Mouse (Mus musculus) layer of hippocampus, adult 18-20 months (tissue): Measurements from ENCODE around the gene Olfr655. TPM values are rescaled to one million over a fixed set of nuclear protein-coding genes. Genes with fewer than 3 reads are reported as not detected.
A peak's percentile ranks its signal among the peaks of the same experiment; 100 is the strongest.

Experiments used
- DNase-seq, 2 experiments: peaks; one replicate each; pipeline ENCODE4 v3.0.0; 2022; ENCODE audit warnings: low spot score in 2 of 2
- long read RNA-seq: library from polyadenylated mRNA; stranded (forward); transcript quantifications from one replicate; pipeline ENCODE4 v2.0.0, GENCODE M21; 2021
- total RNA-seq, 2 experiments: library from RNA; stranded (reverse); gene quantifications; 2 replicates each; pipeline ENCODE4 v1.2.3; 2021

Olfr655 gene
- total RNA-seq = not detected
- long read RNA-seq = 0 reads

- no peak for DNase-seq
These were observed at the start of gene Olfr655 for GRCm38 (mm10) chr7:104601679-104602078. Gene Olfr655, minus strand, starts transcription at chr7:104601779.

GRCm38 (mm10) chr7:104646841-104647482 lies 45.4 kb upstream of the Olfr655 start, which contains the start of gene Olfr658:
Gene Olfr658, minus strand, starts transcription at chr7:104647305.
- DNase-seq = peak; percentile 2 to 3

GRCm38 (mm10) chr7:104624494-104624893 lies 22.9 kb upstream of the Olfr655 start, which contains the start of gene Olfr657:
Gene Olfr657, plus strand, starts transcription at chr7:104624794.
- no peak for DNase-seq

GRCm38 (mm10) chr7:104613655-104614054 lies 12.1 kb upstream of the Olfr655 start, which contains the start of gene Olfr656:
Gene Olfr656, plus strand, starts transcription at chr7:104613955.
- no peak for DNase-seq

GRCm38 (mm10) chr7:104604727-104605126 lies 3.1 kb upstream of the Olfr655 start:
- DNase-seq = no peak

- no peak for DNase-seq
These were observed 1.6 kb upstream of the Olfr655 start for GRCm38 (mm10) chr7:104603173-104603572.

- DNase-seq = no peak
These were observed 13.3 kb downstream of the Olfr655 start for GRCm38 (mm10) chr7:104588274-104588673.

GRCm38 (mm10) chr7:104586725-104587124 lies 14.9 kb downstream of the Olfr655 start, which contains the start of gene Olfr654:
Gene Olfr654, plus strand, starts transcription at chr7:104587025.
- DNase-seq = no peak

- DNase-seq = no peak
These were observed 20.1 kb downstream of the Olfr655 start for GRCm38 (mm10) chr7:104581429-104581828.

GRCm38 (mm10) chr7:104580846-104581245 lies 20.7 kb downstream of the Olfr655 start:
- DNase-seq = no peak

- no peak for DNase-seq
These were observed 24.6 kb downstream of the Olfr655 start, which contains the start of gene Olfr653 for GRCm38 (mm10) chr7:104577014-104577413. Gene Olfr653, plus strand, starts transcription at chr7:104577314.

- no peak for DNase-seq
These were observed 41.0 kb downstream of the Olfr655 start, which contains the start of gene Olfr652 for GRCm38 (mm10) chr7:104560601-104561000. Gene Olfr652, plus strand, starts transcription at chr7:104560901.

- DNase-seq = no peak
These were observed 48.9 kb downstream of the Olfr655 start for GRCm38 (mm10) chr7:104552700-104553099.

GRCm38 (mm10) chr7:104549833-104550232 lies 51.7 kb downstream of the Olfr655 start, which contains the start of gene Olfr651:
Gene Olfr651, plus strand, starts transcription at chr7:104550133.
- DNase-seq = no peak

Other genes with a start within 250 kb of the Olfr655 start
- gene Trim12c, start 248.4 kb downstream of the Olfr655 start, total RNA-seq = 1 to 10 TPM; 1.4 to 1.6 TPM
- not detected for gene Trim30b, start 231.9 kb downstream of the Olfr655 start, total RNA-seq
- gene Trim30c, start 200.9 kb downstream of the Olfr655 start, total RNA-seq = not detected
- gene Trim30a, start 136.6 kb downstream of the Olfr655 start, total RNA-seq = under 1 TPM; 0.84 to 0.92 TPM
- under 1 TPM; 0.81 to 0.97 TPM for gene Trim30d, start 93.9 kb downstream of the Olfr655 start, total RNA-seq
- gene Olfr651, start 51.6 kb downstream of the Olfr655 start, total RNA-seq = not detected
- gene Olfr652, start 40.9 kb downstream of the Olfr655 start, total RNA-seq = not detected
- gene Olfr653, start 24.5 kb downstream of the Olfr655 start, total RNA-seq = not detected
- gene Olfr654, start 14.8 kb downstream of the Olfr655 start, total RNA-seq = not detected
- not detected for gene Olfr656, start 12.2 kb upstream of the Olfr655 start, total RNA-seq
- gene Olfr657, start 23.0 kb upstream of the Olfr655 start, total RNA-seq = not detected
- not detected for gene Olfr658, start 45.5 kb upstream of the Olfr655 start, total RNA-seq
- gene Olfr659, start 65.0 kb upstream of the Olfr655 start, total RNA-seq = not detected
- not detected for gene Olfr661, start 84.7 kb upstream of the Olfr655 start, total RNA-seq
- not detected for gene Usp17le, start 175.7 kb upstream of the Olfr655 start, total RNA-seq
- gene Usp17lb, start 240.8 kb upstream of the Olfr655 start, total RNA-seq = not detected